In the genomic region with DNA sequence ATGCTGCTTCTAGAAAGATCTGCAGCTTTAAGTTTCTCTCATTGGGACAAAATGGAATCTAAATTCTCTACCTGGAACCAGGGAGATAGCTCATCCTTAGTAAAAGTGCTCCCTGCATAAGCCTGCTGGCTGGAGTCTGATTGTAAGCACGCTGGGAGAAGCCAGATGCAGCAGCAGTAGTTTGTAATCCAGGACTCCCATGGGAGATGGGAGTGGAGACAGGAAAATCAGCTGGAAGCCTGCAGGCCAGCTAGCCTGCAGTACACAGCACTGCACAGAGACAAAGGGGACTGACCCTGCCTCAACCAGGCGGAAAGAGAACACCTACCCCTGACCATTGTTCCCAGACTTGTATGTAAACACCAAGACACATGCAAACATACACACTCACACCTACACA, we compare ENCODE assay signal across 10 mouse cellular contexts.
DNase-seq lines count a peak whose midpoint lies in the region.
"Had no signal": no experiment of that assay in that cellular context is flagged by ENCODE, and none has a peak within 500 bp of the region (broad histone marks: within the 10 kb centered on the region; RNA-seq: fewer than 3 reads in every experiment).

No protein-coding gene starts in this region.

- intact Hi-C loops in gastrocnemius, postnatal 36 days (cut with DNase I): no loop called here
- intact Hi-C loops in heart, postnatal 10 days (cut with DNase I): no loop called here

- DNase-seq in gastrocnemius, postnatal 25 days: peak; percentile 32
- DNase-seq in gastrocnemius, postnatal 36 days: no peak
- peak; percentile 32 for DNase-seq in testis, postnatal 10 days (ENCODE audit: low spot score)
- DNase-seq in testis, postnatal 14 days (ENCODE audit: low spot score): no peak
- peak; percentile 67 to 70 for DNase-seq in heart, postnatal 10 days
- no peak for DNase-seq in cerebellum, postnatal 25 days
- no peak for DNase-seq in urinary bladder, adult 2 months (ENCODE audit: low spot score)
- DNase-seq: adrenal gland, postnatal 25 days; cerebellum, adult 9-10 months; lung, postnatal 10 days had no signal

Comparison
In these comparisons a context has a peak if more than half of its experiments do, and no peak if none do; other contexts are left out.
1. DNase-seq: peak in gastrocnemius, postnatal 25 days (single experiment), testis, postnatal 10 days (single experiment) and heart, postnatal 10 days (2 of 2); none in gastrocnemius, postnatal 36 days (0 of 2), testis, postnatal 14 days (single experiment), cerebellum, postnatal 25 days (0 of 2) and urinary bladder, adult 2 months (single experiment).